Mouse (Mus musculus): ENCODE results near the gene Rbm26.

The Rbm26 gene

GRCm38 (mm10) chr14:105085332-105085993 is 91.7 kb downstream of the Rbm26 start:
- no peak for DNase-seq

DNA sequence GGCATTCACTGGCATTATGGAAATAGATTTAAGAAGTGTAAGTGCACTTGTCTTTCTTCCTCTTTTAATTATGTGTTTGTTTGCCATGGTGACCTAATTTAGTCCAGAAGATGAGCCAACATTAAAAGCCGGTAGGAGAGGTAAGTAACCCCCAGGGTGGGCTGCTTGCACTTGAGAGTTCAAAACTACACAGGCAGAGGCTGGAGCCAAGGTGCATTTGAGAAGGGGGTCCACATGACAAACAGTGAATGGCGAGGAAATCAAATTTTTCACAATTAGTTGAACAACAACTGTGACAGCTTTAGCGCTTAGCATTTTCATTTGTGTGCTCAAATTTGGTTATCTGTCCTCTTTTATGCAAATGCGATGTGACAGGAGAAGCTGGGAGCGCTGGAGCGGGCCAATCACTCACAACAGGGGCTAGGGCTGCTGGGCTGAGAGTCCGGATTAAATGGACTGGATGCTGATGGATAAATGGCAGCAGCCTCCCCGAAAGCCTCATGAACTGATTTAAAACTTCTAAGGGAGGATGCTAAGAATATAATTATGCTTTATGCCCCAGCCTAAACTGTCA is 92.3 kb downstream of the Rbm26 start:
- no peak for DNase-seq

DNA sequence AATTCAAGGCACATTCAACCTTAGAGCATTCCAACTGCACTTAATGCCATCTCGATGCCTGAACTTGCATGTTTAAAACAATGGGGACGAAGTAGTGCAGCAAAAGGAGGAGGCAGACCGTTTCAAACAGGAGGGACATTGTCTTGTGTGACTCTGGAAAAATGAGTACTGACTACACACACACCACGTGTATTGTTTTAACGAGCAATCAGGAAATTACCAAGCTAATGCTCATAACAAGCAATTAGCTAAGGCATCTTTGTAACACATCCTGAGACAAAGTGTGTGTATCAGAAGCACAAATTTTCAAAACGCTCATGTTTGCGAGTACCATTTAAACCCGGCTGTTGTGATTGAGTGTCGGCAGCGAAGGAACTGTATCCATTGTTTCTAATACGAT is 93.0 kb downstream of the Rbm26 start:
- DNase-seq, result no peak

DNA sequence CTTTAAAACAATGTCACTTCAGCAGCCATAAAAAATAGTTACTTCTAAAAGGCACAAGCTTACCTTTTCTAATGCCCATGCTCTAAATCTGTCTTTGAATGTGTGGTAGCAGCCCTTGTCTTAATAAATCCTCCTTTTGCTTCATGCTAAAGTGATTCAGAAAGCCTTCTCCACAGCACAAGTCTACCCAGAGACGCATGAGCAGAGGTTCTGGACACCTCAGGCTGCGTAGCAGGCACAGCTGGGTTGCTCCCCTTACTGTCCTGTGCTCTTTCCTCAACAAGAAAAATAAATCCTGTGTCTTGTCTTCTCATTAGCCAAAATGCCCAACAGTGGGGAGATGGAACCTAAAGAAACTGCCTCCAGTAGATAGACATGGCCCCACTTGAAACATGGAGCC is 102.4 kb downstream of the Rbm26 start:
- DNase-seq, result no peak

DNA sequence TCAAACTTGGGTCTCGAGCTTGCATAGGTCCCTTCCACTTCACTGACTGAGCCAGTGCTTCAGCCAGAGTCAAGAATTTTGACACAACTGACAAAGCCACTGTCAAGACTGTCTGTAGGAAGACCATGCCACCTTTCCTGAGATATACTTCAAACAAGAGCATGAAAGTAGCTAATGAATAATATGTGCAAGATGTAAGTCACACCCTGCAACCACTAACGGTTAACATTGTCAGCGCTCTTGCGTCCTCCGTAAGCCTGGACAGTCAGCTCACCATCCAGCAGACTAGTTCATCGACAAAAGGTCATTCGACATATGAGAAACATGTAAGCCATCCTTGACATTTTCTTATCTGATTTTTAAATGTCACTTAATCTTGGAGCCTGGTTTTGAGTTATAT is 102.8 kb downstream of the Rbm26 start:
- DNase-seq, result no peak

- DNase-seq, result no peak
Measured at GRCm38 (mm10) chr14:105071010-105071509, 106.1 kb downstream of the Rbm26 start.

GRCm38 (mm10) chr14:105070258-105071009 is 106.7 kb downstream of the Rbm26 start:
- no peak for DNase-seq

DNA sequence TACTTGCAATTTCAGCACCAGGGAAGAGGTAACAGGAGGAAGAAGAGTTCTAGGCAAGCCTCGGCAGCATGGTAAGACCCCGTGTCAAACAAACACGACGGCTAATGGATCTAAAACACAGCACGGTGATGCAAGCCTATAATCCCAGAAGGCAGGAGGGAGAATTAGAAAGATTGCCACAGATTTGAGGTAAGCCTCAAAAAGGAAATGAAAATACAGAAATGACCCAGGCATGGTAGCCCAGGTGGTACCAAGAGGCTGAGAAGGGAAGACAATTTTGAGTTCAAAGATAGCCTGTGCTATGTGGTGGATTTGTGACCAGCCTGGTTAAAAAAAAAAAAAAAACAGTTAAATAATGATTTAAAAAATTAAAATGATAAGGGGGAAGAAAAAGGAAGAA is 109.1 kb downstream of the Rbm26 start:
- no peak for DNase-seq

DNA sequence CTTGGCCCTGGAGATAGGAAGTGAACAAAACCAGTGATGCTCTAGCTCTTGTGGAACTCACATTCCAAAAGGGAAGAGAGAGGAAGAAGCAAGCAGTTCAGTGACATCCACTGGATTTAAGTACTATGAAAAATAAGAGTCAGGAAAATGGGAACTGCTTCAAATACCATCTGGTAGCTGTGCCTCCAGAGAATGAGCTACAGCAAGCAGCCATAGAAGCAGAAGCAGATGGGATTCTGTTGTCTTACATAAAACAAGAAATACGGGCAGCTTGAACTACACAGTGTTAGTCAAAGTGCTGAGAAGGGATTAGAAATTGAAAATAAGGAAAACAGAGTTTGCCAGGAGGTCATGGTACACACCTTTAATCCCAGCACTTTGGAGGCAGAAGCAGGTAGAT is 112.9 kb downstream of the Rbm26 start:
- no peak for DNase-seq

GRCm38 (mm10) chr14:105061230-105061629 is 115.9 kb downstream of the Rbm26 start:
- no peak for DNase-seq

DNA sequence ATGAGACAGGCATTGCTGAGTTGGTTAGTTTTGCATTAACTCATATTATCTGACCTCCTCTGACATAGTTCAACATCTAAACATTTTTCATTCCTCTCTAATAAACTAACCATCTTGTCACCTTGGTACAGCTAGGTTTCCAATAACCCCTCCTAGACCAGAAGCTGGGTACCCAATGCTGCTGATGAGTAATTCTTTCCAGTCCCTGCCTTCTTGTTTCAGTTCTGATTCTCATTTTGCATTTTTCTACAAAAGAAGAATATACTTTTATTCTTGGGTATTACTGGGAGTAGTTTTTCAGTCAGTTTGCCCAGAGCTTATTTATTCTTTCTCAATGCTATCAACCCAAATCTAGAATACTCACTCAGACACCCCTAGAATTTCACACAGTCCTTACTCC is 119.2 kb downstream of the Rbm26 start:
- DNase-seq, result no peak

All from cerebellum, postnatal 36 days (tissue).